Mouse (Mus musculus): Measurements from ENCODE around the gene Sf3b3.
"Not testable (repeated sequence)": the region's sequence is repeated elsewhere in the genome, so short reads cannot be mapped to it uniquely, and the experiment has no call there.

The Sf3b3 gene

GRCm38 (mm10) chr8:110846405-110847170 lies at the start of gene Sf3b3, which contains the start of gene Cog4:
Gene Sf3b3 (minus strand): TSS chr8:110846787.
Gene Cog4 (plus strand): TSS chr8:110846600.
- DNase-seq (ENCODE audit: low read depth, low spot score), result peak; percentile 94

GRCm38 (mm10) chr8:110895812-110896211 lies 49.2 kb upstream of the Sf3b3 start:
- no peak for DNase-seq (ENCODE audit: low read depth, low spot score)

- DNase-seq (ENCODE audit: low read depth, low spot score), result no peak
These were observed 48.7 kb upstream of the Sf3b3 start for GRCm38 (mm10) chr8:110895254-110895653.

GRCm38 (mm10) chr8:110894851-110895250 lies 48.3 kb upstream of the Sf3b3 start:
- no peak for DNase-seq (ENCODE audit: low read depth, low spot score)

GRCm38 (mm10) chr8:110892913-110893312 lies 46.3 kb upstream of the Sf3b3 start:
- no peak for DNase-seq (ENCODE audit: low read depth, low spot score)

- DNase-seq (ENCODE audit: low read depth, low spot score), result no peak
These were observed 45.5 kb upstream of the Sf3b3 start for GRCm38 (mm10) chr8:110892040-110892439.

GRCm38 (mm10) chr8:110889904-110890470 lies 43.4 kb upstream of the Sf3b3 start:
- no peak for DNase-seq (ENCODE audit: low read depth, low spot score)

GRCm38 (mm10) chr8:110888860-110889259 lies 42.3 kb upstream of the Sf3b3 start:
- DNase-seq (ENCODE audit: low read depth, low spot score), result no peak

- no peak for DNase-seq (ENCODE audit: low read depth, low spot score)
These were observed 41.9 kb upstream of the Sf3b3 start for GRCm38 (mm10) chr8:110888441-110888840.

- no peak for DNase-seq (ENCODE audit: low read depth, low spot score)
These were observed 41.0 kb upstream of the Sf3b3 start for GRCm38 (mm10) chr8:110887551-110887950.

GRCm38 (mm10) chr8:110886634-110887033 lies 40.0 kb upstream of the Sf3b3 start:
- DNase-seq (ENCODE audit: low read depth, low spot score), result no peak

GRCm38 (mm10) chr8:110883824-110884223 lies 37.2 kb upstream of the Sf3b3 start:
- DNase-seq (ENCODE audit: low read depth, low spot score), result no peak

GRCm38 (mm10) chr8:110881741-110882310 lies 35.2 kb upstream of the Sf3b3 start:
- no peak for DNase-seq (ENCODE audit: low read depth, low spot score)

GRCm38 (mm10) chr8:110877862-110878261 lies 31.3 kb upstream of the Sf3b3 start:
- no peak for DNase-seq (ENCODE audit: low read depth, low spot score)

GRCm38 (mm10) chr8:110870501-110870900 lies 23.9 kb upstream of the Sf3b3 start:
- no peak for DNase-seq (ENCODE audit: low read depth, low spot score)

GRCm38 (mm10) chr8:110861347-110862025 lies 14.9 kb upstream of the Sf3b3 start:
- not testable (repeated sequence) for DNase-seq (ENCODE audit: low read depth, low spot score)

- DNase-seq (ENCODE audit: low read depth, low spot score), result peak; percentile 84
These were observed 13.3 kb upstream of the Sf3b3 start for GRCm38 (mm10) chr8:110859651-110860501.

- peak; percentile 33 for DNase-seq (ENCODE audit: low read depth, low spot score)
These were observed 10.3 kb upstream of the Sf3b3 start for GRCm38 (mm10) chr8:110856760-110857461.

- not testable (repeated sequence) for DNase-seq (ENCODE audit: low read depth, low spot score)
These were observed 9.5 kb upstream of the Sf3b3 start for GRCm38 (mm10) chr8:110856073-110856472.

- no peak for DNase-seq (ENCODE audit: low read depth, low spot score)
These were observed 4.6 kb upstream of the Sf3b3 start for GRCm38 (mm10) chr8:110851186-110851585.
